Mouse (Mus musculus): ENCODE measurements around the gene Fbxo31.
A peak's percentile ranks its signal among the peaks of the same experiment; 100 is the strongest.

DNA sequence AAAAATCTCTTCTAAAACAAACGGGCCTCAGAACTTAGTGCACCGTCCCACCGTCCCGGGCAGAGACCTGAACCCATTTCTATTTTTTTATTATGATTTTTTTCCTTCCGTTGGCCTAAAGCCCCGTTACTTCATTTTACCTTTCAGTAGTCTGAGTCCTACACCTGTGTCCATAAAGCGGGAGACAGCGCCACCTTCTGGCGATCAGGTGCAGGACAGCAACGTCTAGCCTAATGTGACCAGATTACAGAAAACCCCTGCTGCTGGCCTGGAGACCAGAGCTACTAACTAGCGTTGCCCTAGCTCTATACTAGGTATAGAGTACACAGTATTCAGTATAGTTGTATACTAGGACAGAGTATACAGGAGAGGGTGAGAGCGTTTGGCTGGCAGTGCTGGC lies 65.2 kb downstream of the Fbxo31 start:
- TF ChIP-seq CTCF (IDR thresholded peaks at IDR 0.05; ENCODE audit: insufficient read depth, low read depth, low read length) (peak; percentile 77), POLR2A (IDR thresholded peaks at IDR 0.05; ENCODE audit: insufficient read depth, low read depth, low read length) (no peak)

All from olfactory bulb, adult 2 months (tissue).